Mouse (Mus musculus) liver, embryonic 16.5 days (tissue): ENCODE measurements around the gene Ankle2. TPM values are rescaled to one million over a fixed set of nuclear protein-coding genes. Genes with fewer than 3 reads are reported as not detected.
A peak's percentile ranks its signal among the peaks of the same experiment; 100 is the strongest.

Experiments used
- ATAC-seq: fragments of 200-750 bp; cut with Nextera tagmentation; 2 replicates; pipeline ENCODE4 v1.8.0; 2017; ENCODE audit warnings: low read depth, mild to moderate bottlenecking, moderate number of reproducible peaks, moderate library complexity
- H3K27ac ChIP-seq: fragments of 300-500 bp; sonication (generic); 2 replicates; pipeline ENCODE4 v1.5.1; 2014; ENCODE audit warnings: mild to moderate bottlenecking, low read length
- H3K27me3 ChIP-seq: fragments of 300-500 bp; sonication (generic); 2 replicates; pipeline ENCODE4 v1.6.1; 2014; ENCODE audit warnings: low read depth, low read length, mixed read lengths; ENCODE audit not compliant: control insufficient read depth, insufficient read depth
- H3K36me3 ChIP-seq: fragments of 300-500 bp; sonication (generic); 2 replicates; pipeline ENCODE4 v1.6.1; 2014; ENCODE audit warnings: mild to moderate bottlenecking; ENCODE audit not compliant: control insufficient read depth, insufficient read depth
- H3K4me1 ChIP-seq: fragments of 300-500 bp; sonication (generic); 2 replicates; pipeline ENCODE4 v1.6.1; 2014; ENCODE audit warnings: low read depth, low read length, mixed read lengths; ENCODE audit not compliant: control insufficient read depth
- H3K4me2 ChIP-seq: fragments of 300-500 bp; sonication (generic); 2 replicates; pipeline ENCODE4 v1.6.1; 2014; ENCODE audit warnings: low read depth, low read length, mixed read lengths
- H3K4me3 ChIP-seq: fragments of 300-500 bp; sonication (generic); 2 replicates; pipeline ENCODE4 v1.5.1; 2014; ENCODE audit warnings: low read depth, mild to moderate bottlenecking, low read length
- H3K9ac ChIP-seq: fragments of 300-500 bp; sonication (generic); 2 replicates; pipeline ENCODE4 v1.6.1; 2014; ENCODE audit warnings: low read depth, low read length
- H3K9me3 ChIP-seq: fragments of 300-500 bp; sonication (generic); replicated peaks from 2 replicates; pipeline ENCODE4 v1.6.1; 2016; ENCODE audit warnings: low read length; ENCODE audit not compliant: control insufficient read depth
- WGBS: fragments of 180-500 bp; shearing (Covaris S2); extraction: QIAGEN DNeasy Blood & Tissue Kit; methylation state at CpG from one replicate; pipeline ENCODE4 v1.1.7; 2014; ENCODE audit not compliant: insufficient replicate concordance; 5-methylcytosine and 5-hydroxymethylcytosine counted together
- polyA plus RNA-seq: library from polyadenylated mRNA; unstranded; fragments of >200 nt; fragmentation: Nextera tagmentation; extraction: Ambion mirVana; gene quantifications from 2 replicates; pipeline ENCODE4 v1.2.1, GENCODE M21; 2015

Ankle2 gene
- polyA plus RNA-seq, 1 experiment from 2014 or later = 12.3 TPM

DNA sequence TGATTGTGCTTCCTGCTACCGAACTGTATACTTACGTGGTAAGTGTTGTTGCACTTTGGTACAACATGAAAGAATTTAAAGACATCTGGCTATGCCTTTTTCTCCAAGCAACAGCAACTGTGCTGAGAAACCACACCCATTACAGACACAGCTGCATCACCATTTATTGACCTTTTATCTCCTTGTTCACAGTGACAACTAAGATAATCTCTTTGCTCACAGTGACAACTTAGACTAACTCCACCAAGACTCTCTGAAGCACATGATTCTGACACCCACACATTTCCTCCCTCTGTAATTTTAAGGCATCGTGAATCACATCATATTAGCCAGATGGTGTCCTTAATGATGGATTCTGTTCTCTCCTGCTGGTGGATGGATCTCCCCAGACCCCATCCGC is 43.3 kb downstream of the Ankle2 start:
- 62% methylated on average over 4 of the region's 4 CpGs for WGBS
- no peak overlapping the region for H3K4me2 ChIP-seq
- H3K9me3 ChIP-seq = no peaks in the 10 kb centered on the region
- no peak overlapping the region for H3K4me3 ChIP-seq
- no peak overlapping the region for H3K27ac ChIP-seq
- 0 out of 2 replicates have a peak, but pooled peaks cover 4% of the 10 kb centered on the region for H3K36me3 ChIP-seq
- peaks cover 12% of the 10 kb centered on the region for H3K4me1 ChIP-seq
- ATAC-seq = peak; percentile 39; the same call in 1 of the 2 replicates
- H3K9ac ChIP-seq = no peak overlapping the region
- H3K27me3 ChIP-seq = no peaks in the 10 kb centered on the region

- Histone ChIP-seq H3K4me1 (peaks cover 12% of the 10 kb centered on the region), H3K4me3 (no peak overlapping the region), H3K4me2 (no peak overlapping the region), H3K36me3 (0 out of 2 replicates have a peak, but pooled peaks cover 4% of the 10 kb centered on the region), H3K27ac (no peak overlapping the region), H3K9ac (no peak overlapping the region), H3K27me3 (no peaks in the 10 kb centered on the region), H3K9me3 (no peaks in the 10 kb centered on the region)
- WGBS = 69% methylated on average over 2 of the region's 2 CpGs
- ATAC-seq = no peak
These were observed 44.0 kb downstream of the Ankle2 start for GRCm38 (mm10) chr5:110274846-110275245.

DNA sequence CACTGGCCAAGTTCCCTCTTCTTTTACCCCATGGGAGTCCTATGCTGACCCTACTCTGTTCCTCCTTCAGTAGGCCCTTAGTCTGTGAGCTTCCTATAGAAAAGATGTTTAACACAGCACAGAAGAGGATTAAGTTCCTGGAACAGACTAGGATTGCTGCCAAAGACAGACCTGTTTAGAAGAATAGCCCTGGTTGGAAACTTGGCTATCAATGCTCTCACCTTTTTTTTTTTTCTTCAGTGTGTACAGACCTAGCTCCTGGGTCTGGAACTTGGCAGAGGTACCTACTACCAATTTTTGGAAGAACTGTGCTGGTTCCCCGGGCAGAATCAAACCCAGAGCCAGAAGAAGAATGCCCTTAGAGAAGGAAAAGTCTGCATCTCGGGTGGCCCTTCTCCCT is 45.6 kb downstream of the Ankle2 start:
- no peak for ATAC-seq
- WGBS = 68% methylated on average over 2 of the region's 2 CpGs
- H3K4me2 ChIP-seq = no peak overlapping the region
- H3K9ac ChIP-seq = no peak overlapping the region
- no peaks in the 10 kb centered on the region for H3K27me3 ChIP-seq
- H3K4me1 ChIP-seq = peaks cover 12% of the 10 kb centered on the region
- H3K27ac ChIP-seq = no peak overlapping the region
- no peaks in the 10 kb centered on the region for H3K9me3 ChIP-seq
- H3K36me3 ChIP-seq = 0 out of 2 replicates have a peak, but pooled peaks cover 4% of the 10 kb centered on the region
- no peak overlapping the region for H3K4me3 ChIP-seq

GRCm38 (mm10) chr5:110276910-110277309 is 46.1 kb downstream of the Ankle2 start:
- Histone ChIP-seq H3K36me3 (0 out of 2 replicates have a peak, but pooled peaks cover 4% of the 10 kb centered on the region), H3K9me3 (no peaks in the 10 kb centered on the region), H3K4me1 (peaks cover 12% of the 10 kb centered on the region), H3K4me2 (no peak overlapping the region), H3K27me3 (no peaks in the 10 kb centered on the region), H3K4me3 (no peak overlapping the region), H3K27ac (no peak overlapping the region), H3K9ac (no peak overlapping the region)
- WGBS = 78% methylated on average over 1 of the region's 1 CpGs
- ATAC-seq = peak; percentile 18; the same call in 1 of the 2 replicates

- H3K9ac ChIP-seq = no peak overlapping the region
- 0 out of 2 replicates have a peak, but pooled peaks cover 4% of the 10 kb centered on the region for H3K36me3 ChIP-seq
- peaks cover 17% of the 10 kb centered on the region for H3K4me1 ChIP-seq
- H3K4me2 ChIP-seq = no peak overlapping the region
- no peaks in the 10 kb centered on the region for H3K27me3 ChIP-seq
- no peaks in the 10 kb centered on the region for H3K9me3 ChIP-seq
- WGBS = 71% methylated on average over 2 of the region's 2 CpGs
- ATAC-seq = no peak
- no peak overlapping the region for H3K27ac ChIP-seq
- H3K4me3 ChIP-seq = no peak overlapping the region
These were observed 51.2 kb downstream of the Ankle2 start for GRCm38 (mm10) chr5:110281984-110282383.

DNA sequence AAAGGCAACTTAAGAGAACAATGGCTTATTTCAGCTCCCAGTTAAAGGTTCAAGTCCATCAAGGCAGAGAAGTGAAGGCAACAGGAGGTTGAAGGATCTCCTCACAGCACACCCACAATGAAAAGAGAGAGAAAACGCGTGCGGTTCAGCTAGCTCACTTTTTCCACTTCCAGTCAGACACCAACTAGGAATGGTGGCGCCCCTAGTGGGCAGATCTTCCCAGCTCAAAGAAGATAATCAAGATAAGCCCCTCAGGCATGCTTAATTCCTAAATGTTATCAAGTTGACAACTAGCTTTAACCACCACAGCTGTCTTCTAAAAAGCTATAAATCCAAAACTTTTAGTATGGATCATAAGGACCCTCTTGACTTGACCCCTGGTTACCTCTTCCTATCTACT is 53.7 kb downstream of the Ankle2 start:
- no peaks in the 10 kb centered on the region; the same call in 1 of the 2 replicates for H3K36me3 ChIP-seq
- peaks cover 24% of the 10 kb centered on the region for H3K4me1 ChIP-seq
- H3K9me3 ChIP-seq = no peaks in the 10 kb centered on the region
- H3K27ac ChIP-seq = peak overlapping the region; percentile 81
- ATAC-seq = no peak
- peak overlapping the region; percentile 83 for H3K9ac ChIP-seq
- peak overlapping the region; percentile 82 for H3K4me3 ChIP-seq
- WGBS = 2% methylated on average over 4 of the region's 4 CpGs
- H3K4me2 ChIP-seq = peak overlapping the region; percentile 98
- no peaks in the 10 kb centered on the region for H3K27me3 ChIP-seq

DNA sequence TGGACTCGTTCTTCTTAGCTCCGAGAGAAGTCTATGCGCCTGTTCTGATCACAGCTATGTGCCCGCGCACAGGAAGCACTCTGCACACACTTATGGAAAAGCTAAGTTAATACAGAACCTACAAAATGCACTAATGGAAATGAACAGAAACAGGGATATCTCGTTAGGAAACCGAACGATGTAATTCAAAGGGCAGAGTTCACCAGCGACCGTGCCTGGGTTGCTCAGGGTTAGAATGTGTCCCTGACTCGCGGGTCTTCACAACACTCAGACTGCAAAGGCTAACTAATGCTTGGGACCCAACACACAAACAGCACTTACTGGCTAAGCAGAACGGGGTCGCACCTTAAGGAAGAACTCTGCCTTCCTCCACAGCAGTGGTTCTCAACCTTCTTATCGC is 54.4 kb downstream of the Ankle2 start:
- WGBS = under 1% methylated on average over 15 of the region's 15 CpGs
- Histone ChIP-seq H3K4me1 (peaks cover 24% of the 10 kb centered on the region), H3K27ac (peak overlapping the region; percentile 81), H3K27me3 (no peaks in the 10 kb centered on the region), H3K36me3 (peaks cover 4% of the 10 kb centered on the region; the same call in 1 of the 2 replicates), H3K9me3 (no peaks in the 10 kb centered on the region), H3K4me2 (peak overlapping the region; percentile 98), H3K9ac (peak overlapping the region; percentile 83), H3K4me3 (peak overlapping the region; percentile 82)
- ATAC-seq = no peak

DNA sequence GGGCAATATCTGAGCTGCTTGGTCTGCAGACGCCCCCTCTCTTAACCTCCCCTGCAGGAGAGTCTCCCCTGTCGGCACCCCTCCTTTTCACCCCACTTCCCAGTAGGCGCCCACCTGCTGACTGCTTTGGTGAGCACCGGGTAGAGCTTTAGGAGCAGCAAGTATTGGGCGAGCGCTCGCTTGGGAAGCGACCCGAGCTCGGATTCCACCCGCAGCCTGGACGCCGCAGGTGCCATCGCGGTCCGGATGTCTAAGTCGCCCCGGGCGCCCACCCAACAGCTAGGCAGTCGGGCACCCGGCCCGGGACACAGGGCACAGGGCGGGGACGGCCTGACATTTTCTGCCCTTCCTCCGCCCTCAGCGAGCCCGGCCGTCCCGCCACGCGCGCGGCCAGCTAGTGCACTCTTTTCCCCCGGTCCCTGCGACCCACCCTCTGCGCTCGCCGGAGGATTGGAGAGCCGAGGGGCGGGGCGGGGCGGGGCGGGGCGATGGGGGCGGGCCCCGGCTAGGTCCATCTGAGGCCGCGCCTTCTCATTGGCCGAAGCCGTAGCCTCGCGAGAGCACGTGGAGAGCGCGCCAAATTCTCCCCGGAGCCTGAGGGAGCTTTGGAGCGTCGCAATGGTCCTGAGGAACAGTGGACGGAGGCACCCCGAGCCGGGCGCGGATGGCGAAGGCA is 55.1 kb downstream of the Ankle2 start, which contains the start of the genes Pxmp2 and Pole:
Gene Pxmp2, minus strand, starts transcription at position 417 of the 676 bp plus-strand sequence.
Gene Pole, plus strand, starts transcription at position 537 of the 676 bp plus-strand sequence.
- under 1% methylated on average over 59 of the region's 64 CpGs for WGBS
- ATAC-seq = peak; percentile 97
- Histone ChIP-seq H3K4me1 (peaks cover 24% of the 10 kb centered on the region), H3K27me3 (no peaks in the 10 kb centered on the region), H3K27ac (peak within 1 kb of the TSS; percentile 81), H3K9ac (peak within 1 kb of the TSS; percentile 83), H3K9me3 (no peaks in the 10 kb centered on the region), H3K4me3 (peak within 1 kb of the TSS; percentile 82), H3K4me2 (peak within 1 kb of the TSS; percentile 98), H3K36me3 (peaks cover 8% of the 10 kb centered on the region; the same call in 1 of the 2 replicates)

DNA sequence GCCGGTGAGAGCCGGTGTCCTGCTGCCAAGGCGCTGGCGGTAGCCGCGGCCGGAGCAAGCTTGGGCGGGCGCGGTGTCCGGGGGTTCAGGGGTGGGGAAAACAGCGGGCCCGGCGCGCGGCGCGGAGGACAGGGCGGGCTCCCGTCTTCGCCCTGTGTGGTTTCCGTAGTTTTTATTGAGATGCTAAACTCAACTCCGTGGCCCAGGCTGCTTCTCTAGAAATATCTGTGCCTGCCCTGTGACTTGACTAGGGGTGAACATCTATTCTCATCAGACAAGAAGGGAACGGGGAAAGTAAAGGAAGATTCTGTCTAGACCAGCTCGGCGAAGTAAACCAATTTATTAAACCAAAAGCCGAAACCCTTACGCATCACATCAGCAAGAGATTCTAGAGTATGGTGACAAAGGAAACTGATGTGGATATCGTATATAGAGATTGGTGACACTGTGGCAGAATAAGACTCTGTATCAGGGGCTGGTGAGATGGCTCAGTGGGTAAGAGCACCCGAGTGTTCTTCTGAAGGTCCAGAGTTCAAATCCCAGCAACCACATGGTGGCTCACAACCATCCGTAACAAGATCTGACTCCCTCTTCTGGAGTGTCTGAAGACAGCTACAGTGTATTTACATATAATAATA is 55.8 kb downstream of the Ankle2 start:
- H3K27ac ChIP-seq = peak overlapping the region; percentile 77

More for the DNA sequence above, 55.8 kb downstream of the Ankle2 start:
- 2% methylated on average over 30 of the region's 31 CpGs for WGBS
- Histone ChIP-seq H3K27me3 (no peaks in the 10 kb centered on the region), H3K9me3 (no peaks in the 10 kb centered on the region), H3K9ac (peak overlapping the region; percentile 81), H3K4me2 (peak overlapping the region; percentile 98), H3K4me3 (peak overlapping the region; percentile 82), H3K4me1 (peaks cover 24% of the 10 kb centered on the region), H3K36me3 (peaks cover 11% of the 10 kb centered on the region; the same call in 1 of the 2 replicates)
- ATAC-seq = peak; percentile 74
